Mouse (Mus musculus) megakaryocyte, embryonic 14.5 days (primary cell): ENCODE results near the gene St3gal4.

Source experiments
- FLI1 ChIP-seq: IDR thresholded peaks from 2 replicates; pipeline ENCODE4 v1.6.1; 2012; ENCODE audit warnings: low read length, inconsistent platforms, mixed read lengths
- GATA1 ChIP-seq: IDR thresholded peaks from 3 replicates; pipeline ENCODE4 v1.6.1; 2012; ENCODE audit warnings: mixed read lengths, low read length, inconsistent platforms, borderline replicate concordance

GRCm38 (mm10) chr9:35156862-35157261 lies 37.8 kb upstream of the St3gal4 start:
- TF ChIP-seq GATA1: no peak
- TF ChIP-seq FLI1: no peak
